Mouse (Mus musculus) limb, embryonic 15.5 days (tissue): Measurements from ENCODE around the gene Myo9b. TPM values are rescaled to one million over a fixed set of nuclear protein-coding genes. Genes with fewer than 3 reads are reported as not detected.
A peak's percentile ranks its signal among the peaks of the same experiment; 100 is the strongest.
"Not testable (repeated sequence)": the region's sequence is repeated elsewhere in the genome, so short reads cannot be mapped to it uniquely, and the experiment has no call there.

ENCODE experiments used
- ATAC-seq: fragments of 200-750 bp; cut with Nextera tagmentation; 2 replicates; pipeline ENCODE4 v1.8.0; 2017; ENCODE audit warnings: low read depth, moderate TSS enrichment; ENCODE audit not compliant: insufficient number of reproducible peaks, low FRiP score, low TSS enrichment
- H3K27ac ChIP-seq: fragments of 300-500 bp; sonication (generic); 2 replicates; pipeline ENCODE4 v1.5.1; 2015; ENCODE audit warnings: moderate library complexity, mild to moderate bottlenecking, inconsistent platforms
- H3K27me3 ChIP-seq: fragments of 300-500 bp; sonication (generic); 2 replicates; pipeline ENCODE4 v1.6.1; 2015; ENCODE audit warnings: inconsistent platforms
- H3K36me3 ChIP-seq: fragments of 300-500 bp; sonication (generic); 2 replicates; pipeline ENCODE4 v1.6.1; 2015; ENCODE audit warnings: inconsistent platforms
- H3K4me1 ChIP-seq: fragments of 300-500 bp; sonication (generic); 2 replicates; pipeline ENCODE4 v1.6.1; 2015; ENCODE audit warnings: inconsistent platforms
- H3K4me2 ChIP-seq: fragments of 300-500 bp; sonication (generic); 2 replicates; pipeline ENCODE4 v1.6.1; 2015; ENCODE audit warnings: mild to moderate bottlenecking, inconsistent platforms
- H3K4me3 ChIP-seq: fragments of 300-500 bp; sonication (generic); 2 replicates; pipeline ENCODE4 v1.5.1; 2015; ENCODE audit warnings: mild to moderate bottlenecking, inconsistent platforms
- H3K9ac ChIP-seq: fragments of 300-500 bp; sonication (generic); 2 replicates; pipeline ENCODE4 v1.6.1; 2015; ENCODE audit warnings: inconsistent platforms
- H3K9me3 ChIP-seq: fragments of 300-500 bp; sonication (generic); 2 replicates; pipeline ENCODE4 v1.6.1; 2016; ENCODE audit warnings: inconsistent platforms
- WGBS: fragments of 180-500 bp; shearing (Covaris S2); methylation state at CpG from one replicate; pipeline ENCODE4 v1.1.7; 2015; 5-methylcytosine and 5-hydroxymethylcytosine counted together
- polyA plus RNA-seq: library from polyadenylated mRNA; unstranded; fragments of >200 nt; fragmentation: Nextera tagmentation; extraction: Ambion mirVana; gene quantifications from 2 replicates; pipeline ENCODE4 v1.2.1, GENCODE M21; 2015

Gene Myo9b
- polyA plus RNA-seq, 1 experiment from 2014 or later = 27.1 TPM

- 91% methylated on average over 3 of the region's 3 CpGs for WGBS
- Histone ChIP-seq H3K27me3 (no peaks in the 10 kb centered on the region), H3K4me3 (no peak overlapping the region), H3K27ac (no peak overlapping the region), H3K36me3 (peaks cover 47% of the 10 kb centered on the region), H3K9ac (no peak overlapping the region), H3K4me2 (no peak overlapping the region), H3K4me1 (no peaks in the 10 kb centered on the region), H3K9me3 (no peaks in the 10 kb centered on the region)
- ATAC-seq = no peak
Observed at GRCm38 (mm10) chr8:71299716-71300115, 27.2 kb downstream of the Myo9b start.

DNA sequence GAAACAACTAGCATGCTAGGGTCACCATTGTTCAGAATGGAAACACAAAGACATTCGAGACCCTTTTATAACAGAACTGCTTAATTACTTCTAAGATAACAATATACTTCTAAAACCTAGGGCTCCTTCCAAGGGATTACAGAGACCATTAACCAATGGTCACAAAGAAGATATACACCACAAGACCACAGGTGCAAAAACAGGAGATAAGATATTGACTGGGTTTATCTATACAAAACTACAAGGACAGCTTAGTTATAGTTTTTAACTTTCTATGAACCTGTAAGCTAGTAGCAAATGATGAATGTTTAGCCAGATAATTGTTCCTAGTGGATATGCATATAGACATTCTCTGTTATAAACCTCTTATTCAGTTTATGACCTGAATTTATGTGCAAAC, 30.3 kb downstream of the Myo9b start:
- no peak for ATAC-seq
- no peak overlapping the region for H3K9ac ChIP-seq
- H3K36me3 ChIP-seq = peaks cover 30% of the 10 kb centered on the region

GRCm38 (mm10) chr8:71303632-71304031, 31.1 kb downstream of the Myo9b start:
- H3K27me3 ChIP-seq = no peaks in the 10 kb centered on the region
- H3K4me1 ChIP-seq = no peaks in the 10 kb centered on the region
- H3K36me3 ChIP-seq = peaks cover 30% of the 10 kb centered on the region
- no peak overlapping the region for H3K27ac ChIP-seq
- no peak for ATAC-seq
- H3K4me3 ChIP-seq = no peak overlapping the region
- 68% methylated on average over 1 of the region's 1 CpGs for WGBS
- no peaks in the 10 kb centered on the region for H3K9me3 ChIP-seq
- H3K4me2 ChIP-seq = no peak overlapping the region
- H3K9ac ChIP-seq = no peak overlapping the region

More for the DNA sequence above, 30.3 kb downstream of the Myo9b start:
- Histone ChIP-seq H3K4me2 (no peak overlapping the region), H3K27ac (no peak overlapping the region), H3K4me3 (no peak overlapping the region), H3K4me1 (no peaks in the 10 kb centered on the region), H3K27me3 (no peaks in the 10 kb centered on the region), H3K9me3 (no peaks in the 10 kb centered on the region)
- 95% methylated on average over 1 of the region's 1 CpGs for WGBS

- Histone ChIP-seq H3K27ac (no peak overlapping the region), H3K9ac (no peak overlapping the region), H3K4me2 (no peak overlapping the region), H3K27me3 (no peaks in the 10 kb centered on the region), H3K36me3 (peaks cover 30% of the 10 kb centered on the region), H3K4me1 (no peaks in the 10 kb centered on the region), H3K4me3 (no peak overlapping the region), H3K9me3 (no peaks in the 10 kb centered on the region)
- WGBS = 74% methylated on average over 1 of the region's 1 CpGs
- no peak for ATAC-seq
Observed at GRCm38 (mm10) chr8:71305988-71306387, 33.5 kb downstream of the Myo9b start.

- no peak overlapping the region for H3K4me3 ChIP-seq
- no peak for ATAC-seq
- H3K36me3 ChIP-seq = peaks cover 19% of the 10 kb centered on the region
- 71% methylated on average over 1 of the region's 1 CpGs for WGBS
- H3K27ac ChIP-seq = no peak overlapping the region
- no peaks in the 10 kb centered on the region for H3K27me3 ChIP-seq
- no peaks in the 10 kb centered on the region for H3K9me3 ChIP-seq
- peaks cover 3% of the 10 kb centered on the region; the same call in 1 of the 2 replicates for H3K4me1 ChIP-seq
- H3K4me2 ChIP-seq = no peak overlapping the region
- H3K9ac ChIP-seq = no peak overlapping the region
Observed at GRCm38 (mm10) chr8:71307371-71307770, 34.9 kb downstream of the Myo9b start.

DNA sequence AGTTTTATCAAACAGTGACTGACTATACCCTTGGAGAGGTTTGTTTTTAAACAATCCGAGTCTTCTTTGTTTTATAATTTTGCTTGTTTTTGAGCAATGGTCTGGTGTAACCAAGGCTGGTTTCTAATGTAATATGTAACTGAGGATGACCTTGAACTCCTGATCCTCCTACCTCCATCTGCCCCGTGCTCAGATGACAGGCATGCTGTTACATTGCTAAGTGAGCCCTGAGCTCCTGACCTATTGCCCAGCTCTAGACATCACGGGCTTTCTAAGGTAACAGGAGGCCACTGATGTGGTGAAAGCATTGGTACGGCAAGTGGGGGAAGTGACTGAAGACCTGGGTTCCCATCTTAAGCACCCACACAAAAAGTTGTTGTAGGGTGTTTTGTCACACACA, 35.4 kb downstream of the Myo9b start:
- Histone ChIP-seq H3K4me3 (no peak overlapping the region), H3K27ac (no peak overlapping the region), H3K4me1 (peaks cover 8% of the 10 kb centered on the region), H3K9me3 (no peaks in the 10 kb centered on the region), H3K27me3 (no peaks in the 10 kb centered on the region), H3K4me2 (no peak overlapping the region), H3K36me3 (peaks cover 14% of the 10 kb centered on the region), H3K9ac (no peak overlapping the region)
- ATAC-seq = no peak
- 86% methylated on average over 4 of the region's 4 CpGs for WGBS

DNA sequence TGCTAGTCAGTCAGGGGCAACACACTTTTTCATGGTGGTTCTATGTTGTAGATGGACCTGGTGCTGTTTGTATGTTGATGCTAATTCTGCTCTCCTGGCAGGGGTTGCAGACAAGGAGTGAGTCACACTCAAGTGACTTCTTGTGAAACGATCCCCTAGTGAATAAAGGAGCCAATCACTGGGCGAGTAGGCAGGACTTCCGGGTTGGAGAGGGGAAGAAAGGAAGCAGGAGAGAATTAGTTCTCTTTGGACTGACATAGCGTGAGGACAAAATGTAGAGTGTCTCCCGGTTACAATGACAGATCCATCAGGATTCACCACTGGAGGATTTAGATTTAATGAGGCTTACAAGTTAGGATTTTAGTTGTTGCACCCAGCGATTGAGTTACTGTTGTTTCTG, 37.9 kb downstream of the Myo9b start:
- no peaks in the 10 kb centered on the region for H3K27me3 ChIP-seq
- no peaks in the 10 kb centered on the region for H3K9me3 ChIP-seq
- no peak overlapping the region for H3K9ac ChIP-seq
- 79% methylated on average over 6 of the region's 6 CpGs for WGBS
- H3K27ac ChIP-seq = no peak overlapping the region
- H3K36me3 ChIP-seq = peaks cover 4% of the 10 kb centered on the region; the same call in 1 of the 2 replicates
- ATAC-seq = no peak
- H3K4me2 ChIP-seq = no peak overlapping the region
- no peak overlapping the region for H3K4me3 ChIP-seq
- peaks cover 10% of the 10 kb centered on the region for H3K4me1 ChIP-seq

- Histone ChIP-seq H3K9ac (no peak overlapping the region), H3K9me3 (no peaks in the 10 kb centered on the region), H3K27me3 (no peaks in the 10 kb centered on the region)
Observed at GRCm38 (mm10) chr8:71312700-71313099, 40.2 kb downstream of the Myo9b start.

GRCm38 (mm10) chr8:71313951-71314350, 41.4 kb downstream of the Myo9b start:
- H3K36me3 ChIP-seq = peaks cover 28% of the 10 kb centered on the region
- H3K4me3 ChIP-seq = no peak overlapping the region
- H3K4me2 ChIP-seq = no peak overlapping the region
- 93% methylated on average over 2 of the region's 2 CpGs for WGBS
- no peaks in the 10 kb centered on the region for H3K9me3 ChIP-seq
- H3K27me3 ChIP-seq = no peaks in the 10 kb centered on the region
- H3K9ac ChIP-seq = no peak overlapping the region
- peaks cover 10% of the 10 kb centered on the region for H3K4me1 ChIP-seq
- no peak for ATAC-seq
- H3K27ac ChIP-seq = no peak overlapping the region

More at GRCm38 (mm10) chr8:71312700-71313099, 40.2 kb downstream of the Myo9b start:
- peak overlapping the region; percentile 22 for H3K27ac ChIP-seq
- no peak overlapping the region for H3K4me3 ChIP-seq
- H3K36me3 ChIP-seq = peaks cover 25% of the 10 kb centered on the region
- H3K4me2 ChIP-seq = no peak overlapping the region
- peak; percentile 74 for ATAC-seq
- peaks cover 10% of the 10 kb centered on the region for H3K4me1 ChIP-seq
- WGBS = 53% methylated on average over 1 of the region's 1 CpGs

DNA sequence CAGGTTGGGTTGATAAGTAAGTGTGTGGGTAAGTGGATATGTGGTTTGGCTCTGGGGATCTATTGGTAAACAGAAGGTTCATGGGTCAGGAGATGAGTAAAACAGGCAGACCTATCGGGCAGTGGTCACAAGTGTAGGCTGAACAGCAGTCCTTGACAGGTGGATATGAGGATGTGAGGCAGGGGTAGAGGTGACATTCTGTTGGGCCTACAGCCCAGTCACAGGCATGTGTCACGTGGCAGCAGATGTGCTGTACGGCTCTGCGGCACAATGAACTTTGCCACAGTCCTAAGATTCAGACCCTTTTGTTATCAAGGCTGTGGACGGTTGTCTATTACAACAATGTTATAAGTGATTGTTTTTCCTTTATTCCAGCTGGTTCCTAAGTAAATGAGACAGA, 43.5 kb downstream of the Myo9b start:
- peaks cover 10% of the 10 kb centered on the region for H3K4me1 ChIP-seq
- no peaks in the 10 kb centered on the region for H3K9me3 ChIP-seq
- no peak overlapping the region for H3K4me2 ChIP-seq
- no peak overlapping the region for H3K27ac ChIP-seq
- no peaks in the 10 kb centered on the region for H3K27me3 ChIP-seq
- no peak for ATAC-seq
- H3K36me3 ChIP-seq = peaks cover 32% of the 10 kb centered on the region
- WGBS = 94% methylated on average over 5 of the region's 5 CpGs
- H3K9ac ChIP-seq = no peak overlapping the region
- H3K4me3 ChIP-seq = no peak overlapping the region

DNA sequence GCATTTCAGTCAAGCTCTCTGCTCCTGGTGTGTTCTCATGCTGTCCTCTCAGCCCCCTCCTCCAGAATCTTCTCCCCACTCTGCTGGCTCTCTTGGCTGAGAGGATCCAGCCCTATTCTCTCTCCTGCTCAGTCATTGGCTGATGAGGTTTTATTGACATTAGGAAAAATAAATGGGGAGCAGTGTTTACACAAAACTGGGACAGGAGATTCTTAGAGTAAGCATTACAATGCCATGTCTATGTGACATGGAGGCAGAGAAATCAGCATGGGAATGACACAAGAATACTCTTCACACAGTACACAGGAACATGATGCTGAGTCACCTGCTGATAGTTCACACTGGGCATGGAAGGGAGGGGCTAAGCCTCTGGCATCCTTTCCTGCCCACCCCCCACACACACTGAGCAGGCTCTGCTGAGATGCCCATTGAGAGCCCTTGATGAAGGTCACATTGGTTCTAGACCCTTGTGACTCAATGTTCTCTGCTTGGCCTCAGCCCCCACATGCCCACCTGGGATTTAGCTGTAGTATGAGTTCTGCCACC, 44.0 kb downstream of the Myo9b start:
- Histone ChIP-seq H3K4me1 (peaks cover 10% of the 10 kb centered on the region), H3K27ac (no peak overlapping the region), H3K4me2 (no peak overlapping the region), H3K27me3 (no peaks in the 10 kb centered on the region), H3K9ac (no peak overlapping the region), H3K9me3 (no peaks in the 10 kb centered on the region), H3K4me3 (no peak overlapping the region), H3K36me3 (peaks cover 36% of the 10 kb centered on the region)
- no peak for ATAC-seq

DNA sequence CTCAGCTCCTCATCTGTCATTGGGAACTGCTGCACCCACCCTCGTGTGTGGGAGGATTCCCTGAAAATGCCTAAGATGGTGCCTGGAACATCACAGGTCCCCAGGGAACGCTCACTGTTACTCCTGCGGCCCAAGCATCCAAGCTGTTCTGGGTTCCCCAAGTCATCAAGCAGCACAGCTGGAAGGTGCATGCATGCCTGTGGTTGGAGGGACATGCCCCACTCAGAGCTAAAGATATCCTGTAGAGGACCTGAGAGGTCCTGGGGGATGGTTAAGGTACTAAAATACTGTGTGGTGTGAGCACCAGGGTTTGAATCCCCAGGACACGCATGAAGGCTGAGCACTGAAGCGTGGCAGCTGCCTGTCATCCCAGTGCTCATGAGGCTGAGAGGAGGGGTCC, 46.1 kb downstream of the Myo9b start:
- not testable (repeated sequence) for H3K27me3 ChIP-seq, H3K4me2 ChIP-seq, H3K9me3 ChIP-seq, H3K27ac ChIP-seq, ATAC-seq, H3K4me1 ChIP-seq, H3K9ac ChIP-seq, H3K4me3 ChIP-seq
- H3K36me3 ChIP-seq = peaks cover 54% of the 10 kb centered on the region
- 90% methylated on average over 5 of the region's 5 CpGs for WGBS

GRCm38 (mm10) chr8:71319760-71320159, 47.2 kb downstream of the Myo9b start:
- WGBS = 77% methylated on average over 2 of the region's 2 CpGs

More at GRCm38 (mm10) chr8:71319760-71320159, 47.2 kb downstream of the Myo9b start:
- H3K36me3 ChIP-seq = peaks cover 65% of the 10 kb centered on the region
- not testable (repeated sequence) for H3K4me1 ChIP-seq, H3K9me3 ChIP-seq, H3K27ac ChIP-seq, H3K4me2 ChIP-seq, ATAC-seq, H3K27me3 ChIP-seq, H3K9ac ChIP-seq, H3K4me3 ChIP-seq
